Mouse (Mus musculus): ENCODE results near the gene Gm8246.
"Not testable (repeated sequence)": the region's sequence is repeated elsewhere in the genome, so short reads cannot be mapped to it uniquely, and the experiment has no call there.

Gene Gm8246

DNA sequence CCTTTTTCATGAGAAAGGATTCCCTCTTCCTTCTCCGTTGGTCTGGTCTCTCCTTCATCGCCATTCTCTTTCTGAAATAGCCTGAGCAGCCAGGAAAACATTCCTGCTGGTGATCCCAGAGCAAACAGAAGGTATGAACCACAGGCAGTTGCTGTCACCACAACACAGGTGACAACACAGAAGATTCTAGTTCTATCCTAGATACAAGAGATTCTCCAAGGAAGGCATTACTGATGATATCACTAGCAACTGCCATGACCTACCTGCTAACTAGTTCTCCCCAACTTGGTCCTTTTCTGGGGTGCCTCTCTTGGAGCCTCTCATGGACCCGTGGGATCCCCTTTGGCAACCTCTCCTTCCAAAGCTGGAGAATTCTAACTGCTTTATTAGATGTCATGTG, at the start of gene Gm8246:
Gm8246 (minus strand) TSS at position 101 of the 400 bp plus-strand sequence.
- DNase-seq (ENCODE audit: low read depth, low spot score): not testable (repeated sequence)

DNA sequence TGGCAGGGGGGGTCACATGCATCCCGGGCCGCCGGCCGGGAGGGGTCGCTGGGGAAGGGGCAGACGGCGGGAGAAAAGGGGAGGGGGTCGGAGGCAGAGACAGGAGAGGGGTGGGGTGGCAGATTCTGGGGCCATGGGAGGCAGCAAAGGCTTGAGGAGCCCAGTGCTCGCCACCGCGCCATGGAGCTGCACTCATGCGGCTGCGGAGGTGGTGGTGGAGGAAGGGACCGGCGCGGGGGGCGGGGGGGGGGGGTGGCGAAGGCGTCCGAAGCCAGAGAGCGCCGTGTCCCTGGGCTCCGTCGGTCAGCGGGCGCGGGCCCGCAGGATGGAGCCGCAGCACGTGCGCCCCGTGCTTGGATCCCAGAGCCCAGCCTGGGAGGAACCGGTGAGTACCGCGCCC, 23.7 kb upstream of the Gm8246 start, which contains the start of gene Gm3488:
Gm3488 (plus strand) TSS at position 301 of the 400 bp plus-strand sequence.
- DNase-seq (ENCODE audit: low read depth, low spot score): not testable (repeated sequence)

DNA sequence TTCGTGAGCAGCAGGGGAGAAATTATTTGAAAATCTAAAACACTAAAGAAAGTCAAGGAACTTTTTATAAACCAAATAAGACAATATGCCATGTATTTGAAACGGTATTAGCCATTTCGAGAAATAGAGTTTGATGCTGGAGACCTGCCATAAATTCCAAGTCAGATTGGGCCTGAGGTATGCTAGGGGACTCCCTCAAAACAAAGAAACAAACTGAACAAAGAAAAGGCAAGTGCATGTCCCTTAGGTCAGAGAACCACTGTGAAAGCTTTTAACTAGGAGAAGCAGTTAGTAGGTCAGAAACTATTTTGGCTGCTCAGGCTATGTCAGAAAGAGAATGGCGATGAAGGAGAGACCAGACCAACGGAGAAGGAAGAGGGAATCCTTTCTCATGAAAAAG, 6.3 kb upstream of the Gm8246 start, which contains the start of gene Gm3187:
Gm3187 (plus strand) TSS at position 301 of the 400 bp plus-strand sequence.
- DNase-seq (ENCODE audit: low read depth, low spot score): not testable (repeated sequence)

DNA sequence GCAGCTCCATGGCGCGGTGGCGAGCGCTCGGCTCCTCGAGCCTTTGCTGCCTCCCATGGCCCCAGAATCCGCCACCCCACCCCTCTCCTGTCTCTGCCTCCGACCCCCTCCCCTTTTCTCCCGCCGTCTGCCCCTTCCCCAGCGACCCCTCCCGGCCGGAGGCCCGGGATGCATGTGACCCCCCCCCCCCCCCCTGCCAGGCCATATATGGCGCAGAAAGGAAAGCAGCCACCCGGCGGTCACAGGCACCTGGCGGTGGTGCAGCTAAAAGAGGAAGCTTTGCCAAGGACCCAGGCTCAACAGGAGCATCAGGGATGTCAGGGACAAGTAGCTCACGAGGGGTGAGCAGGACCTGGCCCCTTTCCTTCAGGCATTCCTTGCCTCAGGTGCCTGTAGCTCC, 17.2 kb downstream of the Gm8246 start:
- DNase-seq (ENCODE audit: low read depth, low spot score): not testable (repeated sequence)

DNA sequence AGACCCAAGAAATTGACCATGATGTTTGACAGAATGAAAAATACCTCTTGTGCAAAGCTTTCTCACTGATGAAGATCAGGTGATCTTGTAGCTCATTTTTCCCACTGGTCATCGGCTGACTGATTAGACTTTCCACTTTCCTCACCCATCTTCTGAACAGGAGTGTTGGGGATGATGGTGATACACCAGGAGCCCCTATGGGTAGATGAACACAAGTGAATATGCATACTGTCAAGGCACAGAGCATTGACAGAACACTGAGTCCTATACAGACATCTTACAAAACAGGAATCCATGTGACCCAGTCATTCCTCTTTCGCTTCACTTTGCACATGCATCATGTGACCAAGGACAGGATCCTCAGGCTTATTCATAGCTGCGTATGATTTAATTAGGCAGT, 22.3 kb downstream of the Gm8246 start, which contains the start of gene Gm3194:
Gm3194 (minus strand) TSS at position 101 of the 400 bp plus-strand sequence.
- not testable (repeated sequence) for DNase-seq (ENCODE audit: low read depth, low spot score)
